Mouse (Mus musculus) kidney, postnatal 0 days (tissue): ENCODE data around the gene Arhgef10l. TPM values are rescaled to one million over a fixed set of nuclear protein-coding genes. Genes with fewer than 3 reads are reported as not detected.

Experiments
- ATAC-seq: fragments of 200-750 bp; cut with Nextera tagmentation; replicated peaks from 2 replicates; pipeline ENCODE4 v1.8.0; 2017; ENCODE audit warnings: low read depth, moderate number of reproducible peaks, moderate TSS enrichment, moderate library complexity; ENCODE audit not compliant: low FRiP score
- DNase-seq: peaks from one replicate; pipeline ENCODE4 v3.0.0-alpha.2; 2016; ENCODE audit warnings: low spot score
- H3K27ac ChIP-seq: fragments of 300-500 bp; sonication (generic); 2 replicates; pipeline ENCODE4 v1.5.1; 2014; ENCODE audit warnings: mild to moderate bottlenecking
- H3K27me3 ChIP-seq: fragments of 300-500 bp; sonication (generic); 2 replicates; pipeline ENCODE4 v1.6.1; 2014; ENCODE audit warnings: low read length, mixed read lengths; ENCODE audit not compliant: insufficient read depth
- H3K36me3 ChIP-seq: fragments of 300-500 bp; sonication (generic); 2 replicates; pipeline ENCODE4 v1.6.1; 2014; ENCODE audit warnings: low read length, mixed read lengths; ENCODE audit not compliant: insufficient read depth
- H3K4me1 ChIP-seq: fragments of 300-500 bp; sonication (generic); replicated peaks from 2 replicates; pipeline ENCODE4 v1.6.1; 2014; ENCODE audit warnings: antibody characterized with exemption, low read length, mixed read lengths; ENCODE audit not compliant: insufficient read depth
- H3K4me2 ChIP-seq: fragments of 300-500 bp; sonication (generic); 2 replicates; pipeline ENCODE4 v1.6.1; 2014; ENCODE audit warnings: mild to moderate bottlenecking, low read length, moderate library complexity, mixed read lengths
- H3K4me3 ChIP-seq: fragments of 300-500 bp; sonication (generic); replicated peaks from 2 replicates; pipeline ENCODE4 v1.5.1; 2014; ENCODE audit warnings: low read depth, low read length
- H3K9ac ChIP-seq: fragments of 300-500 bp; sonication (generic); 2 replicates; pipeline ENCODE4 v1.6.1; 2014; ENCODE audit warnings: low read depth, low read length
- H3K9me3 ChIP-seq: fragments of 300-500 bp; sonication (generic); replicated peaks from 2 replicates; pipeline ENCODE4 v1.6.1; 2016; ENCODE audit warnings: low read length, inconsistent platforms, mixed read lengths
- CTCF ChIP-seq: IDR thresholded peaks from 2 replicates; pipeline ENCODE4 v1.5.1; 2016; ENCODE audit warnings: antibody characterized with exemption, low read depth, mild to moderate bottlenecking, moderate library complexity
- WGBS: fragments of 180-500 bp; shearing (Covaris S2); extraction: QIAGEN DNeasy Blood & Tissue Kit; methylation state at CpG from one replicate; pipeline ENCODE4 v1.1.7; 2014; 5-methylcytosine and 5-hydroxymethylcytosine counted together
- polyA plus RNA-seq: library from polyadenylated mRNA; unstranded; fragments of >200 nt; fragmentation: Nextera tagmentation; extraction: Ambion mirVana; gene quantifications from 2 replicates; pipeline ENCODE4 v1.2.1, GENCODE M21; 2015

Gene Arhgef10l
- polyA plus RNA-seq, 1 experiment from 2014 or later: 21.2 TPM

GRCm38 (mm10) chr4:140630651-140631241 lies 35.1 kb downstream of the Arhgef10l start:
- DNase-seq (peak; percentile 87), ATAC-seq (peak; percentile 47)
- H3K4me1 ChIP-seq: peaks cover 46% of the 10 kb centered on the region
- no peak overlapping the region for H3K9ac ChIP-seq
- no peaks in the 10 kb centered on the region for H3K36me3 ChIP-seq
- H3K9me3 ChIP-seq: no peaks in the 10 kb centered on the region
- no peak overlapping the region for H3K4me3 ChIP-seq
- WGBS: 6% methylated on average over 15 of the region's 15 CpGs
- H3K27ac ChIP-seq: peak overlapping the region; percentile 84
- no peaks in the 10 kb centered on the region for H3K27me3 ChIP-seq
- peak overlapping the region; percentile 1; the same call in 1 of the 2 replicates for H3K4me2 ChIP-seq
- no peak for TF ChIP-seq CTCF

DNA sequence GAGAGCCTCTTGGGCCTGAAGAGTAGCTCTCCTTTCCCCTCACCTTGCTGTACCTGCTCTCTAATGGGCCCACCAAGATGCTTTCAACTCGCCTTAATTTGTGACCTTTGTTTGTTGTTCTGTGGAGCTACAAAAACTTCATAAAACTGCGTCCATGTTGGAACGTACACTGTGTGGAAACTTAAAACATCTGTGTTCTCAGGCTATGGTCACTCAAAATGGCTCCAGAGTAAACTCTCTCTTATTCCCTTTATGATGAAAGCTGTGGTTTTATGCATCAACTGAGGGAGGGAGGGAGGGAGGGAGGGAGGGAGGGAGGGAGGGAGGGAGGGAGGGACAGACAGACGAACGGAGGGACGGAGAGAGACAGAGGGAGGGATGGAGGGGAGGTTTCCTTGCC lies 35.7 kb downstream of the Arhgef10l start:
- TF ChIP-seq CTCF: no peak
- Histone ChIP-seq H3K9me3 (no peaks in the 10 kb centered on the region), H3K27ac (peak overlapping the region; percentile 84), H3K36me3 (no peaks in the 10 kb centered on the region), H3K4me3 (no peak overlapping the region), H3K4me1 (peaks cover 51% of the 10 kb centered on the region), H3K4me2 (no peak overlapping the region), H3K9ac (no peak overlapping the region), H3K27me3 (no peaks in the 10 kb centered on the region)
- ATAC-seq (no peak), DNase-seq (no peak)
- WGBS: 44% methylated on average over 6 of the region's 6 CpGs

DNA sequence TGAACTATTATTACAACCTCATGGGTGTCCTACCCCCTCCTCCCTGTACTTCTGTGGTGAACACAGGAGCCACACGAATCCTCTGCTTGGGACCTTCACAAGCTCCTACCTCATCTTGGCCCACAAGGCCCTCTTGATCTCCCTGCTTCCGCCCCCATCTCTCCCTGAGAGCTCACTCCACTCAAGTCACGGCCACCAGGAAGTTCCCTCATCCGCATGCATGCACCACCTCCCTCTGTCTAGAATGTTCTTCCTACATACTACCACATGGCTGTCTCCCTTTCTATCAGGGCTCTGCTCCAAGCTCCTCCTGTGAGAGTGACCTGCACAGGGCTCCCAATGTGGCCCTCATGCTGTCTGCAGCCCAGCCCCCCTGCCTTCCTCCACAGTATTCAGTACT lies 36.8 kb downstream of the Arhgef10l start:
- no peak for ATAC-seq
- Histone ChIP-seq H3K9me3 (no peaks in the 10 kb centered on the region), H3K4me1 (peaks cover 56% of the 10 kb centered on the region), H3K4me2 (no peak overlapping the region), H3K27ac (peak overlapping the region; percentile 42; the same call in 1 of the 2 replicates), H3K9ac (no peak overlapping the region), H3K36me3 (no peaks in the 10 kb centered on the region), H3K27me3 (no peaks in the 10 kb centered on the region), H3K4me3 (no peak overlapping the region)
- peak; percentile 54 for DNase-seq
- TF ChIP-seq CTCF: no peak
- WGBS: 48% methylated on average over 4 of the region's 4 CpGs

DNA sequence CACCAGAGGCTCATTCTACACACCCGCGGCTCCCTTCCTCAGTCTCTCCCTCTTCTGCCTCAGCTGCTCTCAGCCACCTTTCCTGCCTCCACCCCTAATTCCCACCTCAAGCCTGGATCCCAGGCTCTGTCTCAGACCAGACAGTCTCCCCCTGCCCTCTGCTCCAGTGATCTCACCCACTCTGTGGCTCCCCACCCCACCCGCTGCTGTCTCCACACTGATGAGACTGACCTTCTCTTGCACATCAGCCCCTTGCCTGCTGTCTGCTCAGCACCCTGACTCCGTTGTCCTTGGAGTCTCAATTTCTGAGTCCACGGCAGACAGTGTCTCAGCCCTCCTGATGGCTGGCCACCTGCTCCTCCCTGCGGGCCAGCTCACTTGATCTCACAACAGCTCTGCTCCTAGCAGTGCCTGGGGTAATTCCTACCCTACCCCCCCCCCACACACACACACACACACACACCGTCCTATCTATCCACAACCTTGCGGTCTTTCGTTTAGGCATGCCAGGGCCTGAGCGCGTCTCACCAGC lies 37.3 kb downstream of the Arhgef10l start:
- DNase-seq: no peak
- H3K4me1 ChIP-seq: peaks cover 61% of the 10 kb centered on the region
- WGBS: 59% methylated on average over 11 of the region's 11 CpGs
- no peak overlapping the region for H3K4me3 ChIP-seq
- H3K9ac ChIP-seq: no peak overlapping the region
- no peak overlapping the region for H3K4me2 ChIP-seq
- no peak for ATAC-seq
- peak overlapping the region; percentile 42; the same call in 1 of the 2 replicates for H3K27ac ChIP-seq
- no peak for TF ChIP-seq CTCF
- H3K36me3 ChIP-seq: no peaks in the 10 kb centered on the region
- H3K9me3 ChIP-seq: no peaks in the 10 kb centered on the region
- no peaks in the 10 kb centered on the region for H3K27me3 ChIP-seq

- Histone ChIP-seq H3K4me3 (no peak overlapping the region), H3K9me3 (no peaks in the 10 kb centered on the region), H3K4me2 (no peak overlapping the region), H3K36me3 (no peaks in the 10 kb centered on the region), H3K27me3 (no peaks in the 10 kb centered on the region), H3K4me1 (peaks cover 69% of the 10 kb centered on the region), H3K27ac (0 out of 2 replicates have a peak overlapping the region, but pooled peaks have one; percentile 92), H3K9ac (no peak overlapping the region)
- TF ChIP-seq CTCF: no peak
- DNase-seq: no peak
- ATAC-seq: no peak
- WGBS: 73% methylated on average over 12 of the region's 12 CpGs
These were observed 39.9 kb downstream of the Arhgef10l start for GRCm38 (mm10) chr4:140625651-140626525.

DNA sequence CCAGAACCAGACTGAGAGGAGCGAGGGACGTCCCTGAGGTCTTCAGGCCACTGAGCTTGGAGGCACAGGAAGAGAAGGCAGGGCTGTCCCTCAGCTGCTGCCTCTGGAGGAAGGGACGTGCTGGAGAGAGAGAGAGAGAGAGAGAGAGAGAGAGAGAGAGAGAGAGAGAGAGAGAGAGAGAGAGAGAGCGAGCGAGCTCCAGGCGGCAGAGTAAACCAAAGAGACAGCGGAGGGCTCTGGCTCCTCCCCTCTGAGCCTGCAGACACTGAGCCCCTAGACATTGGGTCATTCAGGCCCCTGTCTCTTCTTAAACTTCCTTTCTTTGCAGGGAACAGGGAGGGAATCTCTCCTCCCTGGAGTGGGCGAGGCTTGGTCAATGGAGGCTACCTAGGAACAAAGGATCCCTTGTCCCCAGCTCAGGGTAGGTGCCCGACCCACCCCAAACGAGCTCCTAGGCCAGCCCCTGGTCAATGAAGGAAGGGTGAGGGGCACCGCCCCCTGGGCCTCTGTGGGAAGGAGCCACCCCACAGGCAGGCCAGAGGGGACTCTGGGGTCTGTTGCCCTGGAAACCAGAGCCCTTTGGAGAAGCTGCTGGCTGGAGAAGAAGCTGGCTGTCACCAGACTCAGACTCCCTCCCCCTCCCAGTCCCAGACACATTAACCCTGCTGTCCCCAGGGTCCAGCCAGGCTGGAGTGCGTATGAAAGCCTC lies 41.2 kb downstream of the Arhgef10l start:
- Histone ChIP-seq H3K27ac (peak overlapping the region; percentile 92), H3K4me1 (peaks cover 67% of the 10 kb centered on the region), H3K9ac (0 out of 2 replicates have a peak overlapping the region, but pooled peaks have one; percentile 23), H3K4me3 (no peak overlapping the region), H3K36me3 (no peaks in the 10 kb centered on the region), H3K4me2 (peak overlapping the region; percentile 44), H3K9me3 (no peaks in the 10 kb centered on the region), H3K27me3 (no peaks in the 10 kb centered on the region)
- TF ChIP-seq CTCF: peak; percentile 4; the same call in 1 of the 2 replicates
- 8% methylated on average over 10 of the region's 12 CpGs for WGBS
- ATAC-seq: peak; percentile 78
- peak; percentile 94 for DNase-seq
